Mouse (Mus musculus) bone marrow, adult 2 months (tissue): ENCODE results near the gene Atp5l.

Source experiments
- CTCF ChIP-seq: fragments of 200-500 bp; IDR thresholded peaks from 2 replicates; pipeline ENCODE4 v1.5.1; 2011; ENCODE audit warnings: low read length, control low read depth; ENCODE audit not compliant: control insufficient read depth, insufficient read depth
- POLR2A ChIP-seq: fragments of 200-500 bp; IDR thresholded peaks from 2 replicates; pipeline ENCODE4 v1.6.1; 2011; ENCODE audit warnings: low read depth, mild to moderate bottlenecking, control low read depth, low read length, borderline replicate concordance; ENCODE audit not compliant: control insufficient read depth

DNA sequence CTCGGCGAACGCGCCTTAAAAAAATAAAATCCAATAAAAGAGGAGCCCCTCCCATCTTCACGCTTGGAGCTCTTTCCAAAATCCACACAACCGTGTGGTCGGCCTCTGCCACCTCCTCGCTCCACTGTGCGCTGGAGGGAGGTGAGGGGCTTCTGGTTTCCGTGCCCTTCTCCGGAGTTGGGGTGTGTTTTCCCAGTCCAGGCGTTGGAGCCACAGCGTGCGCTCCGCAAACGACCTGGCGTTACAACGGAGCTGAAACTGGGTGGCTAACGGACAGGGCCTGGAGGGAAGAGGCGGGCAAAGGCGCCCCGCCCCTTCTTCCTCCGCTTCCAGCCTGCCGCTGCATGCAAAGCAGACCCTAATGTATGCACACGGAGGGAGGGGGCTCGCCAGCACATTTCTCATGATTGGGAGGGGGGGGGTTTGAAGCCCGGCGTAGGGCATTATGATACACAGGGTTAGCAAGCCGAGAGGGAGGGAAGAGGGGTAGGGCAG lies 38.6 kb downstream of the Atp5l start:
- TF ChIP-seq CTCF, result no peak
- peak; percentile 90 for TF ChIP-seq POLR2A
